Mouse (Mus musculus) E14TG2a.4 (cell line): ENCODE results near the gene Rnase2a.

Source experiments
- CTCF ChIP-seq: conservative IDR thresholded peaks from 2 replicates; pipeline ENCODE4 v1.5.1; 2014; ENCODE audit warnings: low read length
- NANOG ChIP-seq: IDR thresholded peaks from 2 replicates; pipeline ENCODE4 v1.6.1; 2014; ENCODE audit warnings: borderline replicate concordance, low read length, mixed read lengths

DNA sequence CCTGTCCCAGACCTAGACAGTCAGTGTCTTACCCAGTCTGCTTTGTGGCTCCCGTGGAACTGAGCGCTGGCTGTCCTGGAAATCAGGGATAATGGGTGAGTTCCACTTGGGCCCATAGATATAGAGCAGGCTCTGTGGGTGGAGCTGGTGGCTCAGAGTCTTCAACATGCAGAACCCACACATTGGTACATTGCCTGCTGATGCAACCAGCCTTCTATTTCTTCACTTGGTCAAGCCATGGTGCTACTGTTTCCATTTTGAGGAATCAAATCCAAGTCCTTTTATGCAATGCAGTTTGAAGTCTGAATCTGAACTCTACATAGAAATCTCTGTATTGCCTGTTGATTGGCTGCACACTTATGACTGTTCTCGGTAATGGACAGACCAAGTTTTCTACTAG lies at the start of gene Rnase2a:
- TF ChIP-seq CTCF (no peak), NANOG (no peak)
